Mouse (Mus musculus) bone marrow, adult 2 months (tissue): Measurements from ENCODE around the gene Ssx2ip.

Experiments used
- CTCF ChIP-seq: fragments of 200-500 bp; IDR thresholded peaks from 2 replicates; pipeline ENCODE4 v1.5.1; 2011; ENCODE audit warnings: low read length, control low read depth; ENCODE audit not compliant: control insufficient read depth, insufficient read depth
- POLR2A ChIP-seq: fragments of 200-500 bp; IDR thresholded peaks from 2 replicates; pipeline ENCODE4 v1.6.1; 2011; ENCODE audit warnings: low read depth, mild to moderate bottlenecking, control low read depth, low read length, borderline replicate concordance; ENCODE audit not compliant: control insufficient read depth

DNA sequence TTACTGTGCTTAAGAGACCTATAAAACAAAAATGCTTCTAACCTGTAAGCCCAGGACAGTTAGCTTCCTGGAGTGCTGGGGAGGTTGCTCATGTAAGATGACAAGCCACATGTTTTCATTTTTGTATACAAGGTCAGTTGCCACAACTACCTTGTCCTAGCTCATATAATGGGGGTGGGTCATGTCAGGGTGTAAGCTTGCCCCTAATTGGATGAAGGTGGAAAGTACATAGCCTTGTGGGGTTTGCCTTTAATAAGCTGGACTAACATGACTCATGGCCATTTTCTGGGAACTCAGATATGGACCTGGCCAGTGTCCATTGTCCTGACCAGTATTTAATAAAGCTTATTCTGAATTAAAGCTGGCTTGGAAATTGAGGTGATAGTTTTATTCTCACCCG is 7.5 kb upstream of the Ssx2ip start:
- no peak for TF ChIP-seq CTCF
- TF ChIP-seq POLR2A, result no peak
